In genomic region chr8:123950077-123950802, GRCm38 (mm10) we compare ENCODE assay signal across 7 mouse cellular contexts. TPM values are rescaled to one million over a fixed set of nuclear protein-coding genes. Genes with fewer than 3 reads are reported as not detected.
DNase-seq lines count a peak whose midpoint lies in the region; ATAC-seq lines count a peak whose summit lies in the region.

No protein-coding gene starts in this region.

- peak; percentile 62 for DNase-seq in Muller cell, postnatal 12 days (ENCODE audit: inconsistent ontology term)
- DNase-seq in c-Kit-positive CD71-positive TER-119-negative erythroid progenitor cells, embryonic 14.5 days (ENCODE audit: low read depth) = peak; percentile 74
- DNase-seq in hindbrain, embryonic 11.5 days (ENCODE audit: low spot score) = peak; percentile 72
- DNase-seq in left cerebral cortex, adult 18-20 months (ENCODE audit: low spot score in 2 of 2) = peak; percentile 42 to 44
- peak; percentile 52 to 54 for DNase-seq in right cerebral cortex, postnatal 10 days (ENCODE audit: low spot score in 2 of 2)

- peak overlapping the region; percentile 81 for H3K9ac ChIP-seq in forebrain, embryonic 13.5 days
- H3K9ac ChIP-seq in hindbrain, embryonic 11.5 days (ENCODE audit: low read depth, low read length) = peak overlapping the region; percentile 67

- H3K4me3 ChIP-seq in forebrain, embryonic 13.5 days = peak overlapping the region; percentile 99
- H3K4me3 ChIP-seq in hindbrain, embryonic 11.5 days (ENCODE audit: low read depth, low read length) = peak overlapping the region; percentile 98
- peak overlapping the region; percentile 90 for H3K4me3 ChIP-seq in macrophage (ENCODE audit: inconsistent target)

- H3K4me1 ChIP-seq in forebrain, embryonic 13.5 days = peaks cover 18% of the 10 kb centered on the region
- 0 out of 2 replicates have a peak, but pooled peaks cover 2% of the 10 kb centered on the region for H3K4me1 ChIP-seq in hindbrain, embryonic 11.5 days (replicated peaks; ENCODE audit: control insufficient read depth, insufficient read depth, low read length)

- no peaks in the 10 kb centered on the region for H3K9me3 ChIP-seq in forebrain, embryonic 13.5 days (replicated peaks)
- H3K9me3 ChIP-seq in hindbrain, embryonic 11.5 days (ENCODE audit: control insufficient read depth, low read length) = no peaks in the 10 kb centered on the region

- H3K79me2 ChIP-seq in macrophage (ENCODE audit: inconsistent target) = peaks cover 24% of the 10 kb centered on the region

- WGBS in forebrain, embryonic 13.5 days = 36% methylated on average over 10 of the region's 10 CpGs
- 34% methylated on average over 10 of the region's 10 CpGs for WGBS in hindbrain, embryonic 11.5 days
- 18% methylated on average over 6 of the region's 10 CpGs for WGBS in macrophage (ENCODE audit: missing documents)

- 0 out of 2 replicates have a peak, but pooled peaks have one; percentile 17 for ATAC-seq in forebrain, embryonic 13.5 days
- 0 out of 2 replicates have a peak, but pooled peaks have one; percentile 15 for ATAC-seq in hindbrain, embryonic 11.5 days (ENCODE audit: low FRiP score)

- peak overlapping the region; percentile 78 for H3K4me2 ChIP-seq in forebrain, embryonic 13.5 days
- H3K4me2 ChIP-seq in hindbrain, embryonic 11.5 days (replicated peaks; ENCODE audit: low read depth, low read length) = peak overlapping the region; percentile 82

- H3K36me3 ChIP-seq in forebrain, embryonic 13.5 days (ENCODE audit: poor library complexity, severe bottlenecking) = peaks cover 32% of the 10 kb centered on the region
- H3K36me3 ChIP-seq in hindbrain, embryonic 11.5 days (ENCODE audit: control insufficient read depth, insufficient read depth, low read length) = no peaks in the 10 kb centered on the region
- peaks cover 16% of the 10 kb centered on the region; the same call in 1 of the 2 replicates for H3K36me3 ChIP-seq in macrophage (ENCODE audit: inconsistent target)

- H3K27ac ChIP-seq in forebrain, embryonic 13.5 days = no peak overlapping the region
- no peak overlapping the region for H3K27ac ChIP-seq in hindbrain, embryonic 11.5 days (ENCODE audit: low read depth, low read length)
- H3K27ac ChIP-seq in macrophage = peak overlapping the region; percentile 43; the same call in 1 of the 2 replicates

- H3K27me3 ChIP-seq in forebrain, embryonic 13.5 days = no peaks in the 10 kb centered on the region
- H3K27me3 ChIP-seq in hindbrain, embryonic 11.5 days (ENCODE audit: control insufficient read depth, insufficient read depth, low read length) = no peaks in the 10 kb centered on the region

RNA-seq across cellular contexts. Expression of gene Nup133, which starts 1.2 kb away (rescaled TPM):
- polyA plus RNA-seq in forebrain, embryonic 13.5 days (2015; fragmentation: Nextera tagmentation; extraction: Ambion mirVana) = 38.5 and 42.6 TPM in 2 replicates
- polyA plus RNA-seq in hindbrain, embryonic 11.5 days (2014; fragmentation: Nextera tagmentation; extraction: Ambion mirVana) = 50.1 and 52.3 TPM in 2 replicates
- 10 to 100 TPM; 21.7 to 23.5 TPM for total RNA-seq in left cerebral cortex, adult 18-20 months (2021)
- total RNA-seq in macrophage (2018; cell fraction: chromatin; rRNA removed) = 10 to 100 TPM in 24 of 26 experiments, 1 to 10 TPM in 2; 7.7 to 44.6 (median 26.1) TPM
- 10 to 100 TPM in 3 of 26 experiments, 1 to 10 TPM in 23; 5.0 to 10.9 (median 7.8) TPM for total RNA-seq in macrophage (2018; cell fraction: cytosol; rRNA removed)
- 10 to 100 TPM in 19 of 26 experiments, 1 to 10 TPM in 7; 7.1 to 41.6 (median 16.4) TPM for total RNA-seq in macrophage (2018; cell fraction: nucleus; rRNA removed)
- 7.0 to 14.0 TPM (median 8.7 TPM) in 3 replicates for polyA plus RNA-seq in macrophage (2018)

RNA-seq across cellular contexts. Expression of gene Abcb10, which starts 32.7 kb away (rescaled TPM):
- 8.5 and 9.1 TPM in 2 replicates for polyA plus RNA-seq in forebrain, embryonic 13.5 days (2015; fragmentation: Nextera tagmentation; extraction: Ambion mirVana)
- polyA plus RNA-seq in hindbrain, embryonic 11.5 days (2014; fragmentation: Nextera tagmentation; extraction: Ambion mirVana) = 17.5 and 18.3 TPM in 2 replicates
- 10 to 100 TPM; 17.3 to 20.1 TPM for total RNA-seq in left cerebral cortex, adult 18-20 months (2021)
- total RNA-seq in macrophage (2018; cell fraction: chromatin; rRNA removed) = 10 to 100 TPM in 2 of 26 experiments, 1 to 10 TPM in 24; 1.4 to 13.4 (median 5.5) TPM
- total RNA-seq in macrophage (2018; cell fraction: cytosol; rRNA removed) = 1 to 10 TPM; 3.6 to 8.2 (median 5.4) TPM
- 10 to 100 TPM in 2 of 26 experiments, 1 to 10 TPM in 24; 3.4 to 19.1 (median 6.9) TPM for total RNA-seq in macrophage (2018; cell fraction: nucleus; rRNA removed)
- polyA plus RNA-seq in macrophage (2018) = 3.5 to 8.4 TPM (median 5.8 TPM) in 3 replicates

RNA-seq across cellular contexts. Expression of gene Acta1, which starts 55.7 kb away (rescaled TPM):
- 1.7 and 3.1 TPM in 2 replicates for polyA plus RNA-seq in forebrain, embryonic 13.5 days (2015; fragmentation: Nextera tagmentation; extraction: Ambion mirVana)
- 5.2 and 10.6 TPM in 2 replicates for polyA plus RNA-seq in hindbrain, embryonic 11.5 days (2014; fragmentation: Nextera tagmentation; extraction: Ambion mirVana)
- 10 to 100 TPM; 10.2 to 11.9 TPM for total RNA-seq in left cerebral cortex, adult 18-20 months (2021)
- under 1 TPM in 2 of 26 experiments, not detected in 24; 0.47 to 0.71 TPM for total RNA-seq in macrophage (2018; cell fraction: chromatin; rRNA removed)
- under 1 TPM in 2 of 26 experiments, not detected in 24; 0.05 to 0.13 TPM for total RNA-seq in macrophage (2018; cell fraction: cytosol; rRNA removed)
- not detected for total RNA-seq in macrophage (2018; cell fraction: nucleus; rRNA removed)
- not detected in 3 replicates for polyA plus RNA-seq in macrophage (2018)
